Mouse (Mus musculus) liver, postnatal 0 days (tissue): Measurements from ENCODE around the gene Cyb561. TPM values are rescaled to one million over a fixed set of nuclear protein-coding genes. Genes with fewer than 3 reads are reported as not detected.
A peak's percentile ranks its signal among the peaks of the same experiment; 100 is the strongest.

Experiments used
- ATAC-seq: fragments of 200-750 bp; cut with Nextera tagmentation; 2 replicates; pipeline ENCODE4 v1.8.0; 2017; ENCODE audit warnings: mild to moderate bottlenecking, moderate library complexity
- DNase-seq: peaks from one replicate; pipeline ENCODE4 v3.0.0-alpha.2; 2016
- H3K27ac ChIP-seq: fragments of 300-500 bp; sonication (generic); 2 replicates; pipeline ENCODE4 v1.5.1; 2014; ENCODE audit warnings: antibody characterized with exemption, moderate library complexity, mild to moderate bottlenecking, low read depth
- H3K27me3 ChIP-seq: fragments of 300-500 bp; sonication (generic); 2 replicates; pipeline ENCODE4 v1.6.1; 2014; ENCODE audit warnings: low read length, control low read depth, mixed read lengths; ENCODE audit not compliant: insufficient read depth
- H3K36me3 ChIP-seq: fragments of 300-500 bp; sonication (generic); replicated peaks from 2 replicates; pipeline ENCODE4 v1.6.1; 2014; ENCODE audit warnings: mild to moderate bottlenecking, control low read depth, low read length, moderate library complexity, mixed read lengths; ENCODE audit not compliant: insufficient read depth
- H3K4me1 ChIP-seq: fragments of 300-500 bp; sonication (generic); 2 replicates; pipeline ENCODE4 v1.6.1; 2014; ENCODE audit warnings: antibody characterized with exemption, mild to moderate bottlenecking, control low read depth; ENCODE audit not compliant: insufficient read depth
- H3K4me2 ChIP-seq: fragments of 300-500 bp; sonication (generic); 2 replicates; pipeline ENCODE4 v1.6.1; 2014; ENCODE audit warnings: low read depth, mild to moderate bottlenecking, low read length, moderate library complexity, mixed read lengths
- H3K4me3 ChIP-seq: fragments of 300-500 bp; sonication (generic); 2 replicates; pipeline ENCODE4 v1.5.1; 2014; ENCODE audit warnings: low read depth, low read length
- H3K9ac ChIP-seq: fragments of 300-500 bp; sonication (generic); replicated peaks from 2 replicates; pipeline ENCODE4 v1.6.1; 2014; ENCODE audit warnings: mild to moderate bottlenecking, moderate library complexity
- H3K9me3 ChIP-seq: fragments of 300-500 bp; sonication (generic); 2 replicates; pipeline ENCODE4 v1.6.1; 2016; ENCODE audit warnings: mild to moderate bottlenecking, control low read depth, low read length, mixed read lengths
- CTCF ChIP-seq: sonication (generic); IDR thresholded peaks from 2 replicates; pipeline ENCODE4 v1.5.1; 2016; ENCODE audit warnings: antibody characterized with exemption, low read depth
- EP300 ChIP-seq: IDR thresholded peaks from 2 replicates; pipeline ENCODE4 v1.6.1; 2016; ENCODE audit warnings: antibody characterized with exemption, low read depth, mild to moderate bottlenecking
- WGBS: fragments of 180-500 bp; shearing (Covaris S2); extraction: QIAGEN DNeasy Blood & Tissue Kit; methylation state at CpG from one replicate; pipeline ENCODE4 v1.1.7; 2014; ENCODE audit not compliant: insufficient replicate concordance; 5-methylcytosine and 5-hydroxymethylcytosine counted together
- polyA plus RNA-seq: library from polyadenylated mRNA; unstranded; fragments of >200 nt; fragmentation: Nextera tagmentation; extraction: Ambion mirVana; gene quantifications from 2 replicates; pipeline ENCODE4 v1.2.1, GENCODE M21; 2015

Cyb561 gene
- polyA plus RNA-seq, 1 experiment from 2014 or later = 0.96 TPM

GRCm38 (mm10) chr11:105933746-105934145 lies 19.4 kb downstream of the Cyb561 start:
- DNase-seq (no peak), ATAC-seq (no peak)
- H3K9me3 ChIP-seq = no peaks in the 10 kb centered on the region
- H3K9ac ChIP-seq = no peak overlapping the region
- no peak overlapping the region for H3K4me2 ChIP-seq
- no peak overlapping the region for H3K4me3 ChIP-seq
- WGBS = 77% methylated on average over 8 of the region's 8 CpGs
- TF ChIP-seq EP300 (no peak), CTCF (no peak)
- H3K27ac ChIP-seq = no peak overlapping the region
- H3K27me3 ChIP-seq = 0 out of 2 replicates have a peak, but pooled peaks cover 4% of the 10 kb centered on the region
- H3K4me1 ChIP-seq = no peaks in the 10 kb centered on the region
- no peaks in the 10 kb centered on the region for H3K36me3 ChIP-seq

DNA sequence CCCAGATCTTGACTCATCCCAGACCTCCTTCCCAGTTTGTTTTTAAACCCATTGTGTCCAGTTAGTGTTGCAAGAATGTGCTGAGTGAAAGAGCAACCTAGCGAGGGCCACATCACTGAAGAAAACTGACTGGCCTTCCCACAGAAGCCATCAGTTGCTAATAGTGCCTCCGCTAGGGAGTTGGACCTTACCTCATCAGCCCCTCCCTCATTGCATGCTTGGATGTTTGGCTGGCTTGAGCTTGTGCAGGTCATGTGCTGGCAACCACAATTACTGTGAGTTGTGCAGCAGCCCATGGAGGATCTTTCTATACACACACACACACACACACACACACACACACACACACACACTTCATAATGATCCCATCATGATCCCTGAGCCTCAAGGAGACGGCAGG lies 21.8 kb downstream of the Cyb561 start:
- Histone ChIP-seq H3K36me3 (no peaks in the 10 kb centered on the region), H3K27ac (no peak overlapping the region), H3K9ac (no peak overlapping the region), H3K9me3 (no peaks in the 10 kb centered on the region), H3K4me3 (no peak overlapping the region), H3K4me1 (no peaks in the 10 kb centered on the region), H3K4me2 (no peak overlapping the region), H3K27me3 (0 out of 2 replicates have a peak, but pooled peaks cover 4% of the 10 kb centered on the region)
- TF ChIP-seq CTCF = no peak
- TF ChIP-seq EP300 = no peak
- no peak for ATAC-seq
- WGBS = 76% methylated on average over 3 of the region's 3 CpGs
- no peak for DNase-seq

DNA sequence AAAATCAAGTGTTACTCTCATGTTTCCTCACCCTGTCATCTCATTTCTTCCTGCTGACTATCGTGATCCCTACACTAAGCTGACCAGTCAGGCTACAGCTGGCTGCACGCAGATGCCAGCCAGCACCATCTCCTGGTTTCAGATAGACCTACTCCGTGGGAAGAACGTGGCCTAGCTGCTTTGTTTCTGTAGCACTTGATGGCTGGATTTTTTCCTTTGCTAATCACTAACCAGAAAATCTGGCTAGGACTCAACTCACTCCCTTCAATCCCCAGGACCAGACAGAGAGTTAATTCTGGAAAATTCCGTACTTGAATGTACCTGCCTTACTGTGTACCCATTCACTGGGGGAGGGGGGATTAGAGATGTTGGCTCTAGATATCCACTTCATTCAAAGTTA lies 25.0 kb downstream of the Cyb561 start:
- no peak overlapping the region for H3K27ac ChIP-seq
- no peak for DNase-seq
- no peaks in the 10 kb centered on the region for H3K4me1 ChIP-seq
- H3K4me3 ChIP-seq = no peak overlapping the region
- H3K27me3 ChIP-seq = 0 out of 2 replicates have a peak, but pooled peaks cover 1% of the 10 kb centered on the region
- H3K36me3 ChIP-seq = no peaks in the 10 kb centered on the region
- no peak overlapping the region for H3K9ac ChIP-seq
- no peak for ATAC-seq
- TF ChIP-seq EP300 = no peak
- WGBS = 78% methylated on average over 5 of the region's 5 CpGs
- no peak overlapping the region for H3K4me2 ChIP-seq
- no peaks in the 10 kb centered on the region for H3K9me3 ChIP-seq

- no peak overlapping the region for H3K4me3 ChIP-seq
- WGBS = 60% methylated on average over 14 of the region's 14 CpGs
- DNase-seq = peak; percentile 72
- H3K9ac ChIP-seq = no peak overlapping the region
- H3K27ac ChIP-seq = no peak overlapping the region
- H3K27me3 ChIP-seq = no peaks in the 10 kb centered on the region
- TF ChIP-seq CTCF (peak; percentile 92), EP300 (no peak)
- H3K4me2 ChIP-seq = no peak overlapping the region
- no peaks in the 10 kb centered on the region for H3K9me3 ChIP-seq
- no peaks in the 10 kb centered on the region for H3K4me1 ChIP-seq
- 0 out of 2 replicates have a peak, but pooled peaks have one; percentile 48 for ATAC-seq
- no peaks in the 10 kb centered on the region for H3K36me3 ChIP-seq
Measured at GRCm38 (mm10) chr11:105927065-105928030, 25.8 kb downstream of the Cyb561 start.

DNA sequence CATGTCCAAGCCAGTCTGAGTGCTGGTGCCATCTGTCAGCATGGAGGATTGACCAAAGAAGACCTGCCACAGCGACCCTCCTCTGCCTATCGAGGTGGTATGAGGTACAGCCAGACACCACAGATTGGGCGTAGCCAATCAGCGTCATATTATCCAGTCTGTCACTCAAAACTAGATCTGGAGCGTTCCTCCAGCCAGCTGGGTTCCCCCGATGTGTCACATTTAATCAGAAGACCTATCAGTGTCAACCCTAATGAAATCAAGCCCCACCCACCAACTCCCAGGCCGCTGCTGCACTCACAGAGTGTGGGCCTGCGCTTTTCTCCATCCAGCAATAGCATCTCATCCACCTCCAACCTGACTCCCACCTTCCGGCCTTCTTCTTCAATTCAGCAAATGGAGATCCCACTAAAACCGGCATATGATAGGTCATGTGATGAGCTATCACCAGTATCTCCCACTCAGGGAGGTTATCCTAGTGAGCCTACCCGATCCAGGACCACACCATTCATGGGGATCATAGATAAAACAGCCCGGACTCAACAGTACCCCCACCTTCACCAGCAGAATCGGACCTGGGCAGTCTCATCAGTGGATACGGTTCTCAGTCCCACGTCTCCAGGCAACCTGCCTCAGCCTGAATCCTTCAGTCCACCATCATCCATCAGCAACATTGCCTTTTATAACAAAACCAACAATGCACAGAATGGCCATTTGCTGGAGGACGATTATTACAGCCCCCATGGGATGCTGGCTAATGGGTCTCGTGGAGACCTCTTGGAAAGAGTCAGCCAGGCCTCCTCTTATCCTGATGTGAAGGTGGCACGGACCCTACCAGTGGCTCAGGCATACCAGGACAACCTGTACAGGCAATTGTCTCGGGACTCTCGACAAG lies 30.1 kb downstream of the Cyb561 start:
- H3K27me3 ChIP-seq = no peaks in the 10 kb centered on the region
- H3K9me3 ChIP-seq = no peaks in the 10 kb centered on the region
- ATAC-seq (no peak), DNase-seq (no peak)
- H3K27ac ChIP-seq = no peak overlapping the region
- H3K4me1 ChIP-seq = no peaks in the 10 kb centered on the region
- 81% methylated on average over 20 of the region's 20 CpGs for WGBS
- no peak overlapping the region for H3K4me3 ChIP-seq
- 0 out of 2 replicates have a peak, but pooled peaks cover 7% of the 10 kb centered on the region for H3K36me3 ChIP-seq
- H3K4me2 ChIP-seq = no peak overlapping the region
- TF ChIP-seq CTCF = no peak
- no peak for TF ChIP-seq EP300
- H3K9ac ChIP-seq = no peak overlapping the region

- Histone ChIP-seq H3K27ac (no peak overlapping the region), H3K9ac (no peak overlapping the region), H3K36me3 (0 out of 2 replicates have a peak, but pooled peaks cover 11% of the 10 kb centered on the region), H3K4me2 (no peak overlapping the region), H3K4me1 (no peaks in the 10 kb centered on the region), H3K4me3 (no peak overlapping the region), H3K9me3 (no peaks in the 10 kb centered on the region), H3K27me3 (no peaks in the 10 kb centered on the region)
- TF ChIP-seq CTCF (no peak), EP300 (0 out of 2 replicates have a peak, but pooled peaks have one; percentile 17)
- WGBS = 61% methylated on average over 5 of the region's 5 CpGs
- DNase-seq (no peak), ATAC-seq (no peak)
Measured at GRCm38 (mm10) chr11:105921275-105921674, 31.9 kb downstream of the Cyb561 start.
